Mouse (Mus musculus): ENCODE data around the gene Fgf12. TPM values are rescaled to one million over a fixed set of nuclear protein-coding genes. Genes with fewer than 3 reads are reported as not detected.

Fgf12 gene
- polyA plus RNA-seq, 1 experiment from 2014 or later, result 2.6 TPM

- H3K9ac ChIP-seq (ENCODE audit: low read length), result no peak overlapping the region
- WGBS, result 44% methylated on average over 3 of the region's 3 CpGs
- H3K9me3 ChIP-seq (replicated peaks; ENCODE audit: control insufficient read depth, low read length), result no peaks in the 10 kb centered on the region
- ATAC-seq (ENCODE audit: insufficient read depth, low FRiP score), result peak; percentile 29; the same call in 1 of the 2 replicates
- H3K4me3 ChIP-seq (replicated peaks; ENCODE audit: low read length), result no peak overlapping the region
- H3K36me3 ChIP-seq (ENCODE audit: control insufficient read depth, insufficient read depth, low read length), result no peaks in the 10 kb centered on the region
- H3K4me1 ChIP-seq (ENCODE audit: control insufficient read depth, insufficient read depth, low read length), result no peaks in the 10 kb centered on the region
- H3K4me2 ChIP-seq (ENCODE audit: low read depth, low read length), result no peak overlapping the region
- H3K27me3 ChIP-seq (ENCODE audit: control insufficient read depth, insufficient read depth, low read length), result no peaks in the 10 kb centered on the region
- H3K27ac ChIP-seq (ENCODE audit: low read length), result no peak overlapping the region
These were observed 509.8 kb downstream of the Fgf12 start for GRCm38 (mm10) chr16:28242867-28243649.

- 67% methylated on average over 4 of the region's 4 CpGs for WGBS
- no peak overlapping the region for H3K9ac ChIP-seq (ENCODE audit: low read length)
- H3K4me3 ChIP-seq (replicated peaks; ENCODE audit: low read length), result no peak overlapping the region
These were observed 513.5 kb downstream of the Fgf12 start for GRCm38 (mm10) chr16:28239382-28239781.

GRCm38 (mm10) chr16:28238019-28238868, 514.6 kb downstream of the Fgf12 start:
- H3K27ac ChIP-seq (ENCODE audit: low read length), result no peak overlapping the region
- H3K9ac ChIP-seq (ENCODE audit: low read length), result no peak overlapping the region
- H3K4me3 ChIP-seq (replicated peaks; ENCODE audit: low read length), result no peak overlapping the region
- WGBS, result 50% methylated on average over 13 of the region's 13 CpGs
- no peaks in the 10 kb centered on the region for H3K9me3 ChIP-seq (replicated peaks; ENCODE audit: control insufficient read depth, low read length)
- no peaks in the 10 kb centered on the region for H3K27me3 ChIP-seq (ENCODE audit: control insufficient read depth, insufficient read depth, low read length)
- ATAC-seq (ENCODE audit: insufficient read depth, low FRiP score), result no peak
- H3K4me1 ChIP-seq (ENCODE audit: control insufficient read depth, insufficient read depth, low read length), result no peaks in the 10 kb centered on the region
- peak overlapping the region; percentile 14; the same call in 1 of the 2 replicates for H3K4me2 ChIP-seq (ENCODE audit: low read depth, low read length)
- H3K36me3 ChIP-seq (ENCODE audit: control insufficient read depth, insufficient read depth, low read length), result no peaks in the 10 kb centered on the region

More at GRCm38 (mm10) chr16:28239382-28239781, 513.5 kb downstream of the Fgf12 start:
- Histone ChIP-seq H3K4me1 (ENCODE audit: control insufficient read depth, insufficient read depth, low read length) (no peaks in the 10 kb centered on the region), H3K36me3 (ENCODE audit: control insufficient read depth, insufficient read depth, low read length) (no peaks in the 10 kb centered on the region), H3K9me3 (replicated peaks; ENCODE audit: control insufficient read depth, low read length) (no peaks in the 10 kb centered on the region), H3K27ac (ENCODE audit: low read length) (no peak overlapping the region), H3K4me2 (ENCODE audit: low read depth, low read length) (no peak overlapping the region), H3K27me3 (ENCODE audit: control insufficient read depth, insufficient read depth, low read length) (no peaks in the 10 kb centered on the region)
- ATAC-seq (ENCODE audit: insufficient read depth, low FRiP score), result no peak

GRCm38 (mm10) chr16:28215930-28216329, 536.9 kb downstream of the Fgf12 start:
- H3K9ac ChIP-seq (ENCODE audit: low read length), result no peak overlapping the region
- WGBS, result 74% methylated on average over 5 of the region's 5 CpGs
- H3K4me2 ChIP-seq (ENCODE audit: low read depth, low read length), result no peak overlapping the region
- H3K36me3 ChIP-seq (ENCODE audit: control insufficient read depth, insufficient read depth, low read length), result no peaks in the 10 kb centered on the region
- H3K4me3 ChIP-seq (replicated peaks; ENCODE audit: low read length), result no peak overlapping the region
- ATAC-seq (ENCODE audit: insufficient read depth, low FRiP score), result no peak
- H3K9me3 ChIP-seq (replicated peaks; ENCODE audit: control insufficient read depth, low read length), result no peaks in the 10 kb centered on the region
- H3K4me1 ChIP-seq (ENCODE audit: control insufficient read depth, insufficient read depth, low read length), result no peaks in the 10 kb centered on the region
- H3K27me3 ChIP-seq (ENCODE audit: control insufficient read depth, insufficient read depth, low read length), result no peaks in the 10 kb centered on the region
- H3K27ac ChIP-seq (ENCODE audit: low read length), result no peak overlapping the region

- Histone ChIP-seq H3K9me3 (replicated peaks; ENCODE audit: control insufficient read depth, low read length) (no peaks in the 10 kb centered on the region), H3K9ac (ENCODE audit: low read length) (no peak overlapping the region), H3K4me3 (replicated peaks; ENCODE audit: low read length) (no peak overlapping the region), H3K27ac (ENCODE audit: low read length) (no peak overlapping the region), H3K27me3 (ENCODE audit: control insufficient read depth, insufficient read depth, low read length) (no peaks in the 10 kb centered on the region), H3K36me3 (ENCODE audit: control insufficient read depth, insufficient read depth, low read length) (no peaks in the 10 kb centered on the region), H3K4me1 (ENCODE audit: control insufficient read depth, insufficient read depth, low read length) (no peaks in the 10 kb centered on the region), H3K4me2 (ENCODE audit: low read depth, low read length) (no peak overlapping the region)
- WGBS, result 71% methylated on average over 1 of the region's 1 CpGs
- no peak for ATAC-seq (ENCODE audit: insufficient read depth, low FRiP score)
These were observed 540.5 kb downstream of the Fgf12 start for GRCm38 (mm10) chr16:28212411-28212810.

- H3K4me3 ChIP-seq (replicated peaks; ENCODE audit: low read length), result no peak overlapping the region
- H3K9me3 ChIP-seq (replicated peaks; ENCODE audit: control insufficient read depth, low read length), result no peaks in the 10 kb centered on the region
- no peaks in the 10 kb centered on the region for H3K27me3 ChIP-seq (ENCODE audit: control insufficient read depth, insufficient read depth, low read length)
- no peak overlapping the region for H3K27ac ChIP-seq (ENCODE audit: low read length)
- no peaks in the 10 kb centered on the region for H3K4me1 ChIP-seq (ENCODE audit: control insufficient read depth, insufficient read depth, low read length)
- 91% methylated on average over 2 of the region's 2 CpGs for WGBS
- no peak for ATAC-seq (ENCODE audit: insufficient read depth, low FRiP score)
- no peaks in the 10 kb centered on the region for H3K36me3 ChIP-seq (ENCODE audit: control insufficient read depth, insufficient read depth, low read length)
- no peak overlapping the region for H3K9ac ChIP-seq (ENCODE audit: low read length)
- H3K4me2 ChIP-seq (ENCODE audit: low read depth, low read length), result no peak overlapping the region
These were observed 596.4 kb downstream of the Fgf12 start for GRCm38 (mm10) chr16:28156443-28156842.

GRCm38 (mm10) chr16:28140972-28141371, 611.9 kb downstream of the Fgf12 start:
- Histone ChIP-seq H3K4me3 (replicated peaks; ENCODE audit: low read length) (no peak overlapping the region), H3K9me3 (replicated peaks; ENCODE audit: control insufficient read depth, low read length) (no peaks in the 10 kb centered on the region), H3K4me2 (ENCODE audit: low read depth, low read length) (no peak overlapping the region), H3K27me3 (ENCODE audit: control insufficient read depth, insufficient read depth, low read length) (no peaks in the 10 kb centered on the region), H3K36me3 (ENCODE audit: control insufficient read depth, insufficient read depth, low read length) (no peaks in the 10 kb centered on the region), H3K27ac (ENCODE audit: low read length) (no peak overlapping the region), H3K9ac (ENCODE audit: low read length) (no peak overlapping the region), H3K4me1 (ENCODE audit: control insufficient read depth, insufficient read depth, low read length) (no peaks in the 10 kb centered on the region)
- ATAC-seq (ENCODE audit: insufficient read depth, low FRiP score), result no peak
- WGBS, result 81% methylated on average over 3 of the region's 3 CpGs

GRCm38 (mm10) chr16:28127006-28127405, 625.9 kb downstream of the Fgf12 start:
- Histone ChIP-seq H3K4me1 (ENCODE audit: control insufficient read depth, insufficient read depth, low read length) (no peaks in the 10 kb centered on the region), H3K4me2 (ENCODE audit: low read depth, low read length) (no peak overlapping the region), H3K27ac (ENCODE audit: low read length) (no peak overlapping the region), H3K9ac (ENCODE audit: low read length) (no peak overlapping the region), H3K27me3 (ENCODE audit: control insufficient read depth, insufficient read depth, low read length) (no peaks in the 10 kb centered on the region), H3K36me3 (ENCODE audit: control insufficient read depth, insufficient read depth, low read length) (no peaks in the 10 kb centered on the region), H3K4me3 (replicated peaks; ENCODE audit: low read length) (no peak overlapping the region), H3K9me3 (replicated peaks; ENCODE audit: control insufficient read depth, low read length) (no peaks in the 10 kb centered on the region)
- no peak for ATAC-seq (ENCODE audit: insufficient read depth, low FRiP score)
- WGBS, result 69% methylated on average over 2 of the region's 2 CpGs
